Mouse (Mus musculus) lung, postnatal 0 days (tissue): ENCODE results near the gene A930004D18Rik. TPM values are rescaled to one million over a fixed set of nuclear protein-coding genes. Genes with fewer than 3 reads are reported as not detected.

Experiments
- ATAC-seq: fragments of 200-750 bp; cut with Nextera tagmentation; 2 replicates; pipeline ENCODE4 v1.8.0; 2017; ENCODE audit warnings: moderate library complexity
- DNase-seq: peaks from one replicate; pipeline ENCODE4 v3.0.0-alpha.2; 2016; ENCODE audit warnings: low spot score
- H3K27ac ChIP-seq: fragments of 300-500 bp; sonication (generic); 2 replicates; pipeline ENCODE4 v1.5.1; 2014; ENCODE audit warnings: antibody characterized with exemption, mild to moderate bottlenecking, low read length, mixed read lengths
- H3K27me3 ChIP-seq: fragments of 300-500 bp; sonication (generic); replicated peaks from 2 replicates; pipeline ENCODE4 v1.6.1; 2014; ENCODE audit warnings: low read length, mixed read lengths; ENCODE audit not compliant: insufficient read depth
- H3K36me3 ChIP-seq: fragments of 300-500 bp; sonication (generic); 2 replicates; pipeline ENCODE4 v1.6.1; 2014; ENCODE audit warnings: low read length, mixed read lengths; ENCODE audit not compliant: insufficient read depth
- H3K4me1 ChIP-seq: fragments of 300-500 bp; sonication (generic); 2 replicates; pipeline ENCODE4 v1.6.1; 2014; ENCODE audit warnings: antibody characterized with exemption, low read depth, low read length, mixed read lengths; ENCODE audit not compliant: insufficient read depth
- H3K4me2 ChIP-seq: fragments of 300-500 bp; sonication (generic); replicated peaks from 2 replicates; pipeline ENCODE4 v1.6.1; 2014; ENCODE audit warnings: low read depth, mild to moderate bottlenecking, low read length, moderate library complexity, mixed read lengths
- H3K4me3 ChIP-seq: fragments of 300-500 bp; sonication (generic); 2 replicates; pipeline ENCODE4 v1.5.1; 2014; ENCODE audit warnings: low read depth, low read length
- H3K9ac ChIP-seq: fragments of 300-500 bp; sonication (generic); replicated peaks from 2 replicates; pipeline ENCODE4 v1.6.1; 2014; ENCODE audit warnings: low read depth, mild to moderate bottlenecking
- H3K9me3 ChIP-seq: fragments of 300-500 bp; sonication (generic); 2 replicates; pipeline ENCODE4 v1.6.1; 2016; ENCODE audit warnings: low read length, mixed read lengths
- CTCF ChIP-seq: IDR thresholded peaks from 2 replicates; pipeline ENCODE4 v1.5.1; 2016; ENCODE audit warnings: antibody characterized with exemption, mild to moderate bottlenecking
- EP300 ChIP-seq: IDR thresholded peaks from 2 replicates; pipeline ENCODE4 v1.6.1; 2016; ENCODE audit warnings: antibody characterized with exemption, mild to moderate bottlenecking, control low read depth
- WGBS: fragments of 180-500 bp; shearing (Covaris S2); extraction: QIAGEN DNeasy Blood & Tissue Kit; methylation state at CpG from one replicate; pipeline ENCODE4 v1.1.7; 2014; 5-methylcytosine and 5-hydroxymethylcytosine counted together
- polyA plus RNA-seq: library from polyadenylated mRNA; unstranded; fragments of >200 nt; fragmentation: Nextera tagmentation; extraction: Ambion mirVana; gene quantifications from 2 replicates; pipeline ENCODE4 v1.2.1, GENCODE M21; 2015

A930004D18Rik gene
- polyA plus RNA-seq, 1 experiment from 2014 or later, result 11.3 TPM

DNA sequence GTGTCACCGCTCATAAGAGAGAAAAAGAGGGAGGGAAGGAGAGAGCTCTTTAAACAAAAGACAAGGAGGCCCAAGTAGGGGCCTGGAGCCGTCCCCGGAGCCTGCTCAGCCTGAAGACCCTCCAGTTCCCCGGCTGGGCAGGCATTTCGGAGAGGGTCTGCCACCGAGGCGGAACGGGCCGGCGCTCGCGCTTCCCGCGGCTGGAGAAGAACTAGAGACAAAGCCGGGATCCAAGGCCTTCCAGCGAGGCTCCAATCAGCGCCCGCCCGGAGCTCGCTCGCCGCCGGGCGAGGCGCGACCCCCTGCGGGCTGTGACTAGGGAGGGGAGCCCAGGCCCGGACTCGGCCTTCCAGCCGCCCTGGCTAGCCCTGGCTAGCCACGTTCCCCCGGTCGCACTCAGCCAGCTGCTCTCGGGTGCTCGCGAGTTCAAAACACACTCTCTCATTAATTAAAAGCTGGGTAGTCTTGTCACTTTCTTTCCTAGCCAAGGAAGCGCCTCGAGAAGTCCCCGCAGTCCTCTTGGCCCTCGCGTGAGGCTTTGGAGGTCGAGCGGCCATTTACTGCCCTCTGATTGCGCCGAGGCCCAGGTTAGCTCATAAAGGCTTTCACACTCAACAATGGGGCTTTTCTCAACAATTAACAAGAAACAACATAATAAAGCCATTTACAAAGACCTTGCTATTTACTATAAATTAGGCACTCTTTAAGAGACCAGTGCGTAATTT lies 2.2 kb upstream of the A930004D18Rik start:
- DNase-seq, result peak; percentile 17
- H3K9ac ChIP-seq, result peak overlapping the region; percentile 51
- WGBS, result 27% methylated on average over 35 of the region's 46 CpGs
- peak overlapping the region; percentile 64 for H3K4me2 ChIP-seq
- H3K27ac ChIP-seq, result no peak overlapping the region
- H3K9me3 ChIP-seq, result no peaks in the 10 kb centered on the region
- H3K4me1 ChIP-seq, result peaks cover 19% of the 10 kb centered on the region; the same call in 1 of the 2 replicates
- TF ChIP-seq EP300, result no peak
- no peak for TF ChIP-seq CTCF
- no peaks in the 10 kb centered on the region for H3K36me3 ChIP-seq
- peak; percentile 46 for ATAC-seq
- H3K27me3 ChIP-seq, result no peaks in the 10 kb centered on the region
- H3K4me3 ChIP-seq, result peak overlapping the region; percentile 28

DNA sequence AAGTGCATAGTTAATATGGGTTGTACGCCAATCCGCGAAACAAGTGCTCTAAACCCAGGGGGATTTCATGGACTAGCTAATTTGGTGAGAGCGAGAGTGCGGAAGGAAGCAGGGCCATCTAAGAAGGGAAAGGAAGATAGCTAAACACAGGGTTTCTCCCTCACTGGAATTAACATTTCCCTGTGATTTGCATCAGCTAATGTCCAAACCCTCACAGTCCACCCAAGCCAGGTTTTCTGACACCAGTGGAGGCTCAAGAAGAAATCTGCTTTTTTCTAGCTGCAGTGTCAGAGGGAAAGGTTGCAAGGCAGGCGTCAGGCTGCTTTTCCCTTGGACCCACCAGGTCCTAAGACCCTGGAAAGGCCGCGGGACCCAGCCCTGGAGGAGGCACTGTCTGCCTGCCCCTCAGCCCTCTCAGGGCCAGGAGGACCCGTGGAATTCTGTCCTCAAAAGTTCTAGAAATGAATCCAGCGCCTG lies 1.4 kb upstream of the A930004D18Rik start:
- TF ChIP-seq CTCF, result no peak
- no peak for TF ChIP-seq EP300
- peaks cover 19% of the 10 kb centered on the region; the same call in 1 of the 2 replicates for H3K4me1 ChIP-seq
- H3K9ac ChIP-seq, result no peak overlapping the region
- no peak for ATAC-seq
- no peaks in the 10 kb centered on the region for H3K36me3 ChIP-seq
- H3K9me3 ChIP-seq, result no peaks in the 10 kb centered on the region
- H3K4me2 ChIP-seq, result no peak overlapping the region
- H3K4me3 ChIP-seq, result no peak overlapping the region
- H3K27me3 ChIP-seq, result no peaks in the 10 kb centered on the region
- H3K27ac ChIP-seq, result no peak overlapping the region
- WGBS, result 77% methylated on average over 10 of the region's 10 CpGs
- DNase-seq, result peak; percentile 4

DNA sequence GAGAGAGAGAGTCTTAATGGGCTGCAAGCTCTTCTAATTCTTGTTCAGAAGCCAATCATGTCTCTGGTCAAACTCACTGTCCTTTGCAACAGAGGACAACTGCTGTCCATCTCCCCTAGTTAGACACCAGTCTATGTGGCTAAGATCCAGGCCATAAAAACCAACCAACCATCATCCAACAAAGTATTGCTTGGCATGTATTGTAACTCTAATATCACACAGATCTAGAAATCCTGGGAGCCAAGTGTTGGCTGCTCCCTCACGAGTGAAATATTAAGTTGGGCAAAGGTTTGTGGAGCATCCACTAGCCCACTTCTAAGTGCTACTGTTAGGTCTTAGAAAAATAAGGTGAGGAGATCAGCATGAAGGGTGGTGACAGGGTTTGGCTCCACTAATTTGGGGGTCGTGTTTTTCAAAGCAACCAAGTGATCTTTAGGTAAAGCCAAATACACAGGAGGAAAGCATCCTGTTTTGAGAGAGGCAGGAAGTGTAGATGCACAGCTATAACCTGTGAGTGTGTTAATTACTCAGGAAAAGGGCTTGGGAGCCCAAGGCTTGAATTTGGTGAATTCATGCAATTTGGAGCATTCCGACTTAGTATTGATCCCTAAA lies 710 bp upstream of the A930004D18Rik start:
- H3K27me3 ChIP-seq, result no peaks in the 10 kb centered on the region
- peak; percentile 4 for DNase-seq
- H3K4me1 ChIP-seq, result peaks cover 19% of the 10 kb centered on the region; the same call in 1 of the 2 replicates
- TF ChIP-seq CTCF (no peak), EP300 (no peak)
- 70% methylated on average over 3 of the region's 3 CpGs for WGBS
- H3K4me3 ChIP-seq, result no peak overlapping the region
- no peak for ATAC-seq
- no peak overlapping the region for H3K9ac ChIP-seq
- H3K36me3 ChIP-seq, result no peaks in the 10 kb centered on the region
- H3K4me2 ChIP-seq, result no peak overlapping the region
- no peak overlapping the region for H3K27ac ChIP-seq
- H3K9me3 ChIP-seq, result no peaks in the 10 kb centered on the region

DNA sequence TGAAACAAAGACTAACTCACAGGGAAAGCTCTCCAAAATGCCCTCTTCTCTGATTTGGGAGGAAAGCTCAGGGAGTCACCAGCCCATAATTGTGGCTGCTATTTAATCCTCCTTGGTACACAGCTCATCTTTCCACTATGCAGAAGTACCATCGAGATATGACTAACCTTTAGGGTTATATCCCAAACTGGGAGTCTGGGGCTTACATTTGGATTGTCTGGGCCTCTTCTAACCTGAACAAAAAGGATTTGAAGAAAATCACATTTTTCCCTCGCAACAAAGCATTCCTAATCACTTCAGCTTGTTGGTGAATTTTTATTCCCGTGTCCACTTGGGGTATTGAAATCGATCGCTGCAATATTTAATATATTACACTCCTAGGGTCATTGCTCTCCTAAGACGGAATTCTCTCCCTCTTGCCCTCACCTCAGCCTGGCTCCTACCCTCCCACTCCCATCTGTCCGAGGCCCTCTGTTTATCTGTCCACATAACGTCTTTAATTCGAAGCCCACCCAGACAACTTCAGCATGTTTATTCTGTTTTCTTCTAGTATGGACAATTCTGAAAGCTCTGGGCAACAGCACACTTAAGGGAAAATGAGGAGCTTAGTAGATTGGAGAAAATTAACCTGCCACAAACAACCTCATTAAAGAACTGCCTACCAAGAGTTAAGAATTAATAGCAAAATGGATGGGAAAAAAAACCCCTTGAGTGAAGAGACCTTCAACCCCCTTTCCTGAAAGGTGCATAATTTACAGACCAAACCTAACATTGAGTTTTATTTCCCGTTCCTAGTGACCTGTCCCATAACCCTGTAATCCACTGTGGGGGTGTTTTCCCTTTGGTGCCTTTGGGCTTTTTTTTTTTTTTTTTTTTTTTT lies 2.9 kb downstream of the A930004D18Rik start:
- DNase-seq, result peak; percentile 3
- Histone ChIP-seq H3K9ac (no peak overlapping the region), H3K9me3 (no peaks in the 10 kb centered on the region), H3K36me3 (no peaks in the 10 kb centered on the region), H3K27me3 (no peaks in the 10 kb centered on the region), H3K4me3 (no peak overlapping the region), H3K4me1 (peaks cover 6% of the 10 kb centered on the region; the same call in 1 of the 2 replicates), H3K4me2 (no peak overlapping the region), H3K27ac (no peak overlapping the region)
- no peak for ATAC-seq
- 86% methylated on average over 10 of the region's 10 CpGs for WGBS
- no peak for TF ChIP-seq EP300
- no peak for TF ChIP-seq CTCF

DNA sequence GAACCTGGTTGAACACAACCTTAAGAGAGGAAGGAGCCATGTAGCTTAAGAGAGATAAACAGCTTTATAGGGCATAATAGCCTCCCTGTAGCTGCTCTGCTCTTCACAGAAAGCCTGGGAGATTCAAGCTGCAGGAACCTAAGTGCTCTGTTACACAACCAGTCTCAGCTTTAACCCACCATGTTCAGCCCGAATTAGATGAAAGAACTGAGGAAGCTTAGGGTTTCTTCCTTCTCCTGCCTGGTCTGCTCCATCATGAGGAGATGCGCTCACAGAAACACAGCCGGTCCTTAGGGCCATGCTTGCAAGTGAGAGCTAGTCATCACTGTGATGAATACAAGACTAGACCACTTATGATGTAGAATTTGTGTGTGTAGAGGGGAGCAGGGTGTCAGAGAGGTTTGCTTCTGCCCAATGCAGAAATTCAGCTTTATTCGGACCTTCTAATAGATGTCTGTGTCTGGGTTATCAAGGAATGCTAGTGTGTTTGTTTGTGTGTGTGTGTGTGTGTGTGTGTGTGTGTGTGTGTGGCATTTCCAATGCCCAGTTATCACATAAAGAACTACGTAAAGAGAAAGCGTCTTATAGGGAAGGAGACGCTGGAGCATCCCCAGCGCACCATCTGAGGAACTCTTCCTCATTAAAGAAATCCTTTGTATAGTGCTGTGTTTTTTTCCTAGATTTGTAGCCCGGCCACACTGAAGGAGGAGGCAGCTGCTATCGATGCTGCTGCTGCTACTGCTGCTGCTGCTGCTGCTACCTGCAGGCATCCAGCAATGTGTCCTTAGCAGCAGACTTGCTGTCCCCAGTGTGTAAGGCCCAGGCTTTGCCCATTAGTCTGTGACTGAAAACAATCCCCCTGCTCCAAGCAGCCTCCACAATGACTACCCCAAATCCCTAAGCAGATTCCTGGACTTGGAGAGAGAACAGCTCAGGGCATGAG lies 4.1 kb downstream of the A930004D18Rik start:
- Histone ChIP-seq H3K27me3 (no peaks in the 10 kb centered on the region), H3K9ac (no peak overlapping the region), H3K36me3 (no peaks in the 10 kb centered on the region), H3K27ac (no peak overlapping the region), H3K4me3 (no peak overlapping the region), H3K9me3 (no peaks in the 10 kb centered on the region), H3K4me2 (no peak overlapping the region), H3K4me1 (peaks cover 3% of the 10 kb centered on the region; the same call in 1 of the 2 replicates)
- WGBS, result 85% methylated on average over 10 of the region's 10 CpGs
- ATAC-seq (no peak), DNase-seq (peak; percentile 4)
- no peak for TF ChIP-seq EP300
- no peak for TF ChIP-seq CTCF
